23 mouse cellular contexts compared by ENCODE assay signal in genomic region chr8:86275699-86276098, GRCm38 (mm10).
DNase-seq lines count a peak whose midpoint lies in the region; ATAC-seq and TF ChIP-seq lines count a peak whose summit lies in the region.
"Had no signal": no experiment of that assay in that cellular context is flagged by ENCODE, and none has a peak within 500 bp of the region (broad histone marks: within the 10 kb centered on the region; RNA-seq: fewer than 3 reads in every experiment).

No protein-coding gene starts in this region.

- no peak overlapping the region for H3K4me3 ChIP-seq in layer of hippocampus, adult 2 months
- H3K4me3 ChIP-seq in megakaryocyte, embryonic 14.5 days (replicated peaks), result peak overlapping the region; percentile 33
- H3K4me3 ChIP-seq in C2C12 (ENCODE audit: insufficient read depth, poor library complexity, severe bottlenecking) (no peak overlapping the region), myocyte (no peak overlapping the region)
- H3K4me3 ChIP-seq: embryonic facial prominence, embryonic 15.5 days; gastrocnemius, adult 2 months; hindbrain, embryonic 15.5 days; limb, embryonic 13.5 days; liver, embryonic 12.5 days; midbrain, embryonic 13.5 days had no signal

- no peak for TF ChIP-seq CTCF in layer of hippocampus, adult 2 months (conservative IDR thresholded peaks at IDR 0.05)
- TF ChIP-seq CTCF in C2C12 (IDR thresholded peaks at IDR 0.05; ENCODE audit: control insufficient read depth, insufficient read depth, insufficient read length), result no peak

- H3K9me3 ChIP-seq in megakaryocyte, embryonic 14.5 days, result no peaks in the 10 kb centered on the region
- H3K9me3 ChIP-seq: embryonic facial prominence, embryonic 15.5 days; hindbrain, embryonic 15.5 days; limb, embryonic 13.5 days; liver, embryonic 12.5 days; midbrain, embryonic 13.5 days had no signal

- no peaks in the 10 kb centered on the region for H3K79me3 ChIP-seq in C2C12 (ENCODE audit: low read depth)

- H3K4me2 ChIP-seq in myocyte (ENCODE audit: low read depth), result peak overlapping the region; percentile 4
- H3K4me2 ChIP-seq: embryonic facial prominence, embryonic 15.5 days; heart, embryonic 11.5 days; hindbrain, embryonic 15.5 days; limb, embryonic 13.5 days; liver, embryonic 12.5 days; midbrain, embryonic 13.5 days had no signal

- no peaks in the 10 kb centered on the region for H3K36me3 ChIP-seq in megakaryocyte, embryonic 14.5 days (replicated peaks; ENCODE audit: low read length)
- no peaks in the 10 kb centered on the region for H3K36me3 ChIP-seq in C2C12 (ENCODE audit: control insufficient read depth, insufficient read depth)
- H3K36me3 ChIP-seq in myocyte (ENCODE audit: control insufficient read depth, insufficient read depth), result no peaks in the 10 kb centered on the region
- H3K36me3 ChIP-seq: embryonic facial prominence, embryonic 15.5 days; hindbrain, embryonic 15.5 days; limb, embryonic 13.5 days; liver, embryonic 12.5 days; midbrain, embryonic 13.5 days had no signal

- no peaks in the 10 kb centered on the region for H3K79me2 ChIP-seq in C2C12 (ENCODE audit: control insufficient read depth, insufficient read depth)
- H3K79me2 ChIP-seq in myocyte (ENCODE audit: control insufficient read depth, insufficient read depth), result no peaks in the 10 kb centered on the region

- no peak overlapping the region for H3ac ChIP-seq in C2C12 (ENCODE audit: control insufficient read depth, insufficient read length, low read depth)
- no peak overlapping the region for H3ac ChIP-seq in myocyte (ENCODE audit: control insufficient read depth, insufficient read length)

- no peak for ATAC-seq in megakaryocyte, adult 5-6 weeks (ENCODE audit: poor library complexity, severe bottlenecking)
- ATAC-seq: forebrain, embryonic 14.5 days; liver, embryonic 12.5 days; midbrain, embryonic 13.5 days had no signal

- H3K27ac ChIP-seq in layer of hippocampus, adult 2 months, result no peak overlapping the region
- H3K27ac ChIP-seq: embryonic facial prominence, embryonic 15.5 days; gastrocnemius, adult 2 months; hindbrain, embryonic 15.5 days; kidney, postnatal 0 days; limb, embryonic 13.5 days; liver, embryonic 12.5 days; midbrain, embryonic 13.5 days; stomach, postnatal 0 days had no signal

- no peak for TF ChIP-seq POLR2A in myocyte (IDR thresholded peaks at IDR 0.05; ENCODE audit: insufficient read length, low read depth)

- no peaks in the 10 kb centered on the region for H3K27me3 ChIP-seq in megakaryocyte, embryonic 14.5 days (replicated peaks)
- H3K27me3 ChIP-seq in C2C12 (ENCODE audit: control insufficient read depth, insufficient read depth, insufficient read length), result peaks cover 14% of the 10 kb centered on the region
- H3K27me3 ChIP-seq in myocyte (ENCODE audit: control insufficient read depth, insufficient read depth, insufficient read length), result no peaks in the 10 kb centered on the region
- H3K27me3 ChIP-seq: embryonic facial prominence, embryonic 15.5 days; hindbrain, embryonic 15.5 days; limb, embryonic 13.5 days; liver, embryonic 12.5 days; midbrain, embryonic 13.5 days had no signal

- H3K4me1 ChIP-seq in megakaryocyte, embryonic 14.5 days, result peaks cover 4% of the 10 kb centered on the region
- H3K4me1 ChIP-seq: embryonic facial prominence, embryonic 15.5 days; liver, embryonic 12.5 days had no signal

- DNase-seq in layer of hippocampus, adult 11-12 months (ENCODE audit: low spot score), result peak; percentile 20
- no peak for DNase-seq in layer of hippocampus, adult 2 months (ENCODE audit: low spot score in 2 of 2)
- DNase-seq in cerebellum, adult 8-10 months, result no peak
- DNase-seq: adrenal gland, adult 2 months; cerebellum, adult 18-20 months; cerebellum, postnatal 36 days; gastrocnemius, adult 2 months; kidney, adult 2 months; lung, adult 2 months; lung, postnatal 14 days had no signal

TF ChIP-seq in C2C12, 6 proteins besides CTCF, POLR2A, EP300 and RAD21:
- TF ChIP-seq MYOG (IDR thresholded peaks at IDR 0.05; ENCODE audit: control insufficient read depth, extremely low read depth, insufficient read length), result no peak
- peak; percentile 29 for TF ChIP-seq FOSL1 (IDR thresholded peaks at IDR 0.05; ENCODE audit: insufficient read depth, low read length, poor library complexity, severe bottlenecking)

TF ChIP-seq in myocyte, 11 proteins besides CTCF, POLR2A, EP300 and RAD21:
- TF ChIP-seq MYOG (IDR thresholded peaks at IDR 0.05; ENCODE audit: control insufficient read depth in 1 of 3, insufficient read depth in 1 of 3, insufficient read length in 2 of 3, low read depth in 2 of 3) (no peak), CEBPB (IDR thresholded peaks at IDR 0.05; ENCODE audit: insufficient read depth, poor library complexity, severe bottlenecking) (no peak), REST (IDR thresholded peaks at IDR 0.05; ENCODE audit: insufficient read depth, insufficient read length) (no peak), MAX (IDR thresholded peaks at IDR 0.05; ENCODE audit: low read depth) (no peak), SRF (IDR thresholded peaks at IDR 0.05; ENCODE audit: control insufficient read depth, insufficient read length, low read depth) (no peak), MYOD1 (IDR thresholded peaks at IDR 0.05; ENCODE audit: control insufficient read depth in 1 of 3, insufficient read length in 2 of 3, low read depth in 2 of 3) (peak in 1 of 3 experiments; percentile 4), TCF12 (IDR thresholded peaks at IDR 0.05; ENCODE audit: insufficient read depth, poor library complexity, severe bottlenecking) (no peak), TCF3 (IDR thresholded peaks at IDR 0.05; ENCODE audit: insufficient read length, low read depth) (no peak)
TF ChIP-seq in myocyte: peak in this region for 1.
